Mouse (Mus musculus) cerebellum, adult (tissue): ENCODE data around the gene Plcxd3.

ENCODE experiments used
- ATAC-seq: cut with Nextera tagmentation; 2 replicates; pipeline ENCODE4 v1.9.2; 2017; ENCODE audit warnings: mild to moderate bottlenecking, moderate library complexity, mixed read lengths; ENCODE audit not compliant: insufficient number of reproducible peaks, low FRiP score, low TSS enrichment

Plcxd3 gene

GRCm38 (mm10) chr15:4375423-4376220 is at the start of gene Plcxd3:
Plcxd3 (plus strand) TSS chr15:4375491.
- peak; percentile 78 for ATAC-seq

GRCm38 (mm10) chr15:4331867-4332266 is 43.4 kb upstream of the Plcxd3 start:
- ATAC-seq: no peak

GRCm38 (mm10) chr15:4341620-4342019 is 33.7 kb upstream of the Plcxd3 start:
- no peak for ATAC-seq

GRCm38 (mm10) chr15:4348816-4349553 is 26.3 kb upstream of the Plcxd3 start:
- ATAC-seq: no peak

GRCm38 (mm10) chr15:4356397-4356796 is 18.9 kb upstream of the Plcxd3 start:
- ATAC-seq: peak; percentile 88

GRCm38 (mm10) chr15:4357706-4358105 is 17.6 kb upstream of the Plcxd3 start:
- no peak for ATAC-seq

- no peak for ATAC-seq
Observed at GRCm38 (mm10) chr15:4367801-4368200, 7.5 kb upstream of the Plcxd3 start.

- no peak for ATAC-seq
Observed at GRCm38 (mm10) chr15:4374453-4374990, 769 bp upstream of the Plcxd3 start.

- no peak for ATAC-seq
Observed at GRCm38 (mm10) chr15:4375031-4375422, 264 bp upstream of the Plcxd3 start.

GRCm38 (mm10) chr15:4376221-4376631 is 935 bp downstream of the Plcxd3 start:
- ATAC-seq: peak; percentile 82

GRCm38 (mm10) chr15:4378766-4379165 is 3.5 kb downstream of the Plcxd3 start:
- ATAC-seq: no peak

- no peak for ATAC-seq
Observed at GRCm38 (mm10) chr15:4387774-4388173, 12.5 kb downstream of the Plcxd3 start.

- no peak for ATAC-seq
Observed at GRCm38 (mm10) chr15:4400096-4400495, 24.8 kb downstream of the Plcxd3 start.

GRCm38 (mm10) chr15:4411333-4411732 is 36.0 kb downstream of the Plcxd3 start:
- ATAC-seq: peak; percentile 99

GRCm38 (mm10) chr15:4440081-4440480 is 64.8 kb downstream of the Plcxd3 start:
- ATAC-seq: no peak

GRCm38 (mm10) chr15:4496182-4496581 is 120.9 kb downstream of the Plcxd3 start:
- no peak for ATAC-seq

GRCm38 (mm10) chr15:4496984-4497383 is 121.7 kb downstream of the Plcxd3 start:
- no peak for ATAC-seq

- ATAC-seq: peak; percentile 99
Observed at GRCm38 (mm10) chr15:4498036-4498435, 122.7 kb downstream of the Plcxd3 start.

- ATAC-seq: no peak
Observed at GRCm38 (mm10) chr15:4503366-4503765, 128.1 kb downstream of the Plcxd3 start.

- ATAC-seq: no peak
Observed at GRCm38 (mm10) chr15:4503826-4504225, 128.5 kb downstream of the Plcxd3 start.

- ATAC-seq: no peak
Observed at GRCm38 (mm10) chr15:4514724-4515123, 139.4 kb downstream of the Plcxd3 start.
